Mouse (Mus musculus): ENCODE data around the gene Tpmt.

- TF ChIP-seq CTCF (IDR thresholded peaks at IDR 0.05; ENCODE audit: low read depth) (no peak), EP300 (IDR thresholded peaks at IDR 0.05; ENCODE audit: low read depth) (no peak)
Measured at GRCm38 (mm10) chr13:46992516-46993273, 51.8 kb downstream of the Tpmt start.

Data from liver, embryonic 14.5 days (tissue).